Comparison of ENCODE assay signal across 9 mouse cellular contexts in genomic region chr1:34007379-34007778, GRCm38 (mm10).
DNase-seq lines count a peak whose midpoint lies in the region; ATAC-seq and TF ChIP-seq lines count a peak whose summit lies in the region.
"Had no signal": no experiment of that assay in that cellular context is flagged by ENCODE, and none has a peak within 500 bp of the region (broad histone marks: within the 10 kb centered on the region; RNA-seq: fewer than 3 reads in every experiment).

No protein-coding gene starts in this region.

- H3K4me1 ChIP-seq in cortical plate, adult 2 months (ENCODE audit: control insufficient read depth, insufficient read depth, low read length): peaks cover 10% of the 10 kb centered on the region
- peaks cover 45% of the 10 kb centered on the region for H3K4me1 ChIP-seq in hindbrain, embryonic 14.5 days (replicated peaks; ENCODE audit: control insufficient read depth, insufficient read depth, low read length)
- H3K4me1 ChIP-seq in midbrain, embryonic 16.5 days (ENCODE audit: control insufficient read depth, insufficient read depth, low read length): peaks cover 40% of the 10 kb centered on the region

- peak overlapping the region; percentile 95 for H3K27ac ChIP-seq in layer of hippocampus, adult 2 months
- H3K27ac ChIP-seq in cortical plate, adult 2 months (ENCODE audit: insufficient read depth, low read length): no peak overlapping the region
- peak overlapping the region; percentile 88 for H3K27ac ChIP-seq in hindbrain, embryonic 14.5 days
- no peak overlapping the region for H3K27ac ChIP-seq in midbrain, embryonic 16.5 days (ENCODE audit: low read length)

- peak overlapping the region; percentile 75 for H3K4me2 ChIP-seq in hindbrain, embryonic 14.5 days (replicated peaks)
- peak overlapping the region; percentile 61 for H3K4me2 ChIP-seq in midbrain, embryonic 16.5 days (ENCODE audit: low read length)

- ATAC-seq in hindbrain, embryonic 14.5 days (ENCODE audit: low FRiP score): no peak
- no peak for ATAC-seq in midbrain, embryonic 16.5 days

- H3K9me3 ChIP-seq in hindbrain, embryonic 14.5 days (ENCODE audit: control insufficient read depth, low read length): no peaks in the 10 kb centered on the region
- no peaks in the 10 kb centered on the region for H3K9me3 ChIP-seq in midbrain, embryonic 16.5 days (replicated peaks; ENCODE audit: control insufficient read depth, low read length, poor library complexity, severe bottlenecking)

- no peak for TF ChIP-seq CTCF in layer of hippocampus, adult 2 months (conservative IDR thresholded peaks at IDR 0.05)
- TF ChIP-seq CTCF in cortical plate, adult 2 months (IDR thresholded peaks at IDR 0.05; ENCODE audit: extremely low read depth, insufficient read depth, low read length): no peak

- peak; percentile 29; the same call in 1 of the 2 replicates for TF ChIP-seq POLR2A in cortical plate, adult 2 months (IDR thresholded peaks at IDR 0.05; ENCODE audit: extremely low read depth, insufficient read depth, low read length)

- no peak for DNase-seq in layer of hippocampus, adult 2 months (ENCODE audit: low spot score in 2 of 2)
- no peak for DNase-seq in layer of hippocampus, postnatal 25 days (ENCODE audit: extremely low spot score in 1 of 2, low spot score in 1 of 2)
- no peak for DNase-seq in hindbrain, embryonic 14.5 days (ENCODE audit: low spot score)
- DNase-seq in right cerebral cortex, postnatal 36 days (ENCODE audit: low spot score in 2 of 2): no peak
- DNase-seq in spleen, adult 18-20 months: no peak
- no peak for DNase-seq in urinary bladder, adult 2 months (ENCODE audit: low spot score)
- DNase-seq: lung, embryonic 14.5 days had no signal

- WGBS in hindbrain, embryonic 14.5 days: 10% methylated on average over 4 of the region's 4 CpGs
- WGBS in midbrain, embryonic 16.5 days: 21% methylated on average over 4 of the region's 4 CpGs

- H3K9ac ChIP-seq in hindbrain, embryonic 14.5 days: peak overlapping the region; percentile 79
- peak overlapping the region; percentile 82 for H3K9ac ChIP-seq in midbrain, embryonic 16.5 days (ENCODE audit: low read depth, low read length)
- H3K9ac ChIP-seq: lung, embryonic 14.5 days had no signal

- H3K27me3 ChIP-seq in hindbrain, embryonic 14.5 days (ENCODE audit: control insufficient read depth, insufficient read depth, low read length): no peaks in the 10 kb centered on the region
- H3K27me3 ChIP-seq in midbrain, embryonic 16.5 days (ENCODE audit: control insufficient read depth, insufficient read depth, low read depth, low read length): no peaks in the 10 kb centered on the region

- peak overlapping the region; percentile 73 for H3K4me3 ChIP-seq in layer of hippocampus, adult 2 months
- H3K4me3 ChIP-seq in cortical plate, adult 2 months (ENCODE audit: insufficient read depth, low read length): peak overlapping the region; percentile 89
- peak overlapping the region; percentile 65 for H3K4me3 ChIP-seq in hindbrain, embryonic 14.5 days (replicated peaks; ENCODE audit: low read length)
- peak overlapping the region; percentile 61 for H3K4me3 ChIP-seq in midbrain, embryonic 16.5 days (ENCODE audit: low read depth, low read length)

- no peaks in the 10 kb centered on the region for H3K36me3 ChIP-seq in hindbrain, embryonic 14.5 days (replicated peaks; ENCODE audit: control insufficient read depth, insufficient read depth)
- no peaks in the 10 kb centered on the region for H3K36me3 ChIP-seq in midbrain, embryonic 16.5 days (ENCODE audit: control insufficient read depth, insufficient read depth, low read length)

Comparison
In these comparisons a context has a peak if more than half of its experiments do, and no peak if none do; other contexts are left out.
1. H3K27ac ChIP-seq: peak in layer of hippocampus, adult 2 months (single experiment) and hindbrain, embryonic 14.5 days (single experiment); none in cortical plate, adult 2 months (single experiment) and midbrain, embryonic 16.5 days (single experiment).
2. Peak in every context shown above with its lines, with median percentiles within 50 percentile points of each other: H3K4me3 ChIP-seq.